Mouse (Mus musculus) ES-Bruce4 (cell line): ENCODE data around the gene Ttc34. TPM values are rescaled to one million over a fixed set of nuclear protein-coding genes. Genes with fewer than 3 reads are reported as not detected.
A peak's percentile ranks its signal among the peaks of the same experiment; 100 is the strongest.

Experiments used
- H3K27ac ChIP-seq: 2 replicates; pipeline ENCODE4 v1.5.1; 2012; ENCODE audit warnings: low read length, inconsistent platforms; ENCODE audit not compliant: insufficient read depth
- H3K27me3 ChIP-seq: 2 replicates; pipeline ENCODE4 v1.6.1; 2012; ENCODE audit warnings: mild to moderate bottlenecking, low read length, inconsistent platforms; ENCODE audit not compliant: control insufficient read depth, poor library complexity, insufficient read depth, severe bottlenecking
- H3K36me3 ChIP-seq: 2 replicates; pipeline ENCODE4 v1.6.1; 2012; ENCODE audit warnings: inconsistent platforms, mild to moderate bottlenecking, low read length, moderate library complexity; ENCODE audit not compliant: control insufficient read depth, poor library complexity, insufficient read depth, severe bottlenecking
- H3K4me1 ChIP-seq: one replicate; pipeline ENCODE4 v1.8.1; 2011; ENCODE audit warnings: low read length; ENCODE audit not compliant: control insufficient read depth, insufficient read depth
- H3K4me3 ChIP-seq: 2 replicates; pipeline ENCODE4 v1.5.1; 2011; ENCODE audit warnings: low read depth, mild to moderate bottlenecking, low read length
- H3K9ac ChIP-seq: 2 replicates; pipeline ENCODE4 v1.6.1; 2012; ENCODE audit warnings: low read depth, mild to moderate bottlenecking, inconsistent platforms; ENCODE audit not compliant: poor library complexity, severe bottlenecking
- H3K9me3 ChIP-seq: replicated peaks from 2 replicates; pipeline ENCODE4 v1.6.1; 2012; ENCODE audit warnings: mild to moderate bottlenecking, low read length, inconsistent platforms; ENCODE audit not compliant: control insufficient read depth, poor library complexity, insufficient read depth, severe bottlenecking
- CTCF ChIP-seq: IDR thresholded peaks from one replicate; pipeline ENCODE4 v1.8.1; 2011; ENCODE audit warnings: low read depth, low read length
- EP300 ChIP-seq: IDR thresholded peaks from 2 replicates; pipeline ENCODE4 v1.6.1; 2011; ENCODE audit warnings: low read depth, low read length; ENCODE audit not compliant: insufficient read depth
- POLR2A ChIP-seq: IDR thresholded peaks from one replicate; pipeline ENCODE4 v1.8.1; 2011; ENCODE audit warnings: low read length; ENCODE audit not compliant: insufficient read depth
- polyA plus RNA-seq: library from polyadenylated mRNA; stranded (reverse); fragments of >200 nt; gene quantifications from 2 replicates; pipeline ENCODE4 v1.2.4, GENCODE M21; 2011; ENCODE audit warnings: low read depth; ENCODE audit not compliant: missing spikeins, insufficient read depth, insufficient read length

Gene Ttc34
- polyA plus RNA-seq, 1 experiment: not detected

DNA sequence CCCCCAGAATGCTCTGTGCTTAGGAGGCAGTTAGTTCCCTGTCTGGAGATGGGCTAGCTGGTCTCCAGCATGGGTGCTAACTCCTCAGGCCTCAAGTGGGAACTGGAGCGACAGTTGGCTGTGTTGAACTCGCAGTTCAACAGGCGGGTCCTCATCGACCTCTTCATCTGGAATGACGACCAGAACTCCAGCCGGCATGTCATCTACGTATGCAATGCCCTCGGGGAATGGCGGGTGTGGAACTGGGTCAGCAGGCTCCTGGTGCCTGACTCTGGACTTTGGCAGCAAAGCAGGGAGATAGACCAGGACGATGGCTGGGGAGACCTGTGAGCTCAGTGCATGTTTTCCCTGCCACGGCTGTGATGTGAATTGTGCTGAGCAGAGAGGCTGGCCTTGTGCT is 48.2 kb downstream of the Ttc34 start:
- Histone ChIP-seq H3K27me3 (no peaks in the 10 kb centered on the region), H3K4me1 (peaks cover 1% of the 10 kb centered on the region), H3K27ac (no peak overlapping the region), H3K36me3 (no peaks in the 10 kb centered on the region), H3K4me3 (no peak overlapping the region), H3K9me3 (no peaks in the 10 kb centered on the region), H3K9ac (no peak overlapping the region)
- TF ChIP-seq EP300: no peak
- no peak for TF ChIP-seq CTCF
- no peak for TF ChIP-seq POLR2A

DNA sequence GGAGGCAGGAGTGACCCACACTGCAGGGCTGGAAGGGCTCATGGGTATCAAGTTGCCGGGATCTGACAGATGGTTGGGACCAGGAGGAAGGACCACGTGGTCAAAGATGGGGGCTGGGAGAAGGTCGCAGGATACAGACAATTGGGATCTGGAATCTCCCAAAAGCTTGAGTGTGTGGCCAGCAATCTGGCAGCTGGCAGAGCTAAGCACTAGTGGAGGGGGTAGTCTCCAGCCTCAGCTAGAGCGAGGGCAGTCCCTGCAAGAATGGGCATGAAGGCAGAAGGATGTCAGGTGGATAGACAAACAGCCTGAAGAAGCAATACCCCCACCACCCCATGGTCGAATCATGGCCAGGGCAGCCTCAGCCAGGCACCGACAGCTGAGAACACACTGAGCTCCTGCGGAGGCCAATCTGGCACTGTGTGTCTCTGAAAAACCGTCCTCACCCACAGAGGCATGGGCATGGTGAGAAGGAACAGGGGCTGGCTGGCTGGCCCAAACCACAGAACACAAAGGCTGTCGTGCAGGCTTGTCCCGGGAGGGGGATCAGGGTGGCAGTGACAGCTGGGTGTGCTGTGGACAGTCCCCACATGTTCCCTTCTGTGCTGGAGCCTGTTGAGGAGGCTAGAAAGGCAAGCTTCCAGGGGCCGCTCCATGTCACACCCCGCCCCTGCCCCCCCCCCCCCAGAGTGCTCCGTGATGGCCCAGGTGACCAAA is 49.8 kb downstream of the Ttc34 start:
- no peaks in the 10 kb centered on the region for H3K9me3 ChIP-seq
- no peaks in the 10 kb centered on the region for H3K27me3 ChIP-seq
- TF ChIP-seq EP300 (no peak), POLR2A (no peak)
- no peaks in the 10 kb centered on the region for H3K36me3 ChIP-seq
- H3K9ac ChIP-seq: no peak overlapping the region
- H3K4me3 ChIP-seq: no peak overlapping the region
- no peaks in the 10 kb centered on the region for H3K4me1 ChIP-seq
- no peak overlapping the region for H3K27ac ChIP-seq

DNA sequence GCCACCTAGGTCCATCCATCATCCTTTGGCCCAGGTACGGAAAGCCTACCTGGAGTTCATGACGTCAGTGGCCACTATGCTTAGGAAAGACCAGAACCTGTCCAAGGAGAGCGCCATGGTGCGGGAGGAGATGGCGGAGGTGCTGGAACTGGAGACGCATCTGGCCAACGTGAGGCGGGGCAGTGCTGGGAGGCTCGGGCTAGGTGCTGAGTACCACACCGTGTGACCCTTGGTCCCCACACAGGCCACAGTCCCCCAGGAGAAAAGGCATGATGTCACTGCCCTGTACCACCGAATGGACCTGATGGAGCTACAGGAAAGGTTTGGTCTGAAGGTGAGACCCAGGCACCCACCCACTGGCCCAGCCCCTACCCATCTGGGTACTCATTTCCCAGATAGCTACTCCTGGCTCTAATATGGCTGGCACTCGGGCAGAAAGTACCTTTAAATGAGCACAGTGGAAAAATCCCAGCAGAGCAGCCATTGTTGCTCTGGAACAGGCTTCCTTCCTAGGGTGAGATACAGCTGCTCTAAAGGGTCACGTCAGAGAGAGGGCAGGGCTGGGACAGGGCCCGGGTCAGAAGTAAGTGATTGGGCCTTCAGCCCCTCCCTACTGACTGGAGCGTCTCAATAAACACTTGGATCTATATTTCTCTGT is 50.5 kb downstream of the Ttc34 start:
- no peak overlapping the region for H3K27ac ChIP-seq
- H3K9me3 ChIP-seq: no peaks in the 10 kb centered on the region
- no peak for TF ChIP-seq CTCF
- TF ChIP-seq EP300: no peak
- no peak for TF ChIP-seq POLR2A
- H3K36me3 ChIP-seq: no peaks in the 10 kb centered on the region
- H3K4me3 ChIP-seq: no peak overlapping the region
- no peaks in the 10 kb centered on the region for H3K27me3 ChIP-seq
- no peak overlapping the region for H3K9ac ChIP-seq
- H3K4me1 ChIP-seq: no peaks in the 10 kb centered on the region

DNA sequence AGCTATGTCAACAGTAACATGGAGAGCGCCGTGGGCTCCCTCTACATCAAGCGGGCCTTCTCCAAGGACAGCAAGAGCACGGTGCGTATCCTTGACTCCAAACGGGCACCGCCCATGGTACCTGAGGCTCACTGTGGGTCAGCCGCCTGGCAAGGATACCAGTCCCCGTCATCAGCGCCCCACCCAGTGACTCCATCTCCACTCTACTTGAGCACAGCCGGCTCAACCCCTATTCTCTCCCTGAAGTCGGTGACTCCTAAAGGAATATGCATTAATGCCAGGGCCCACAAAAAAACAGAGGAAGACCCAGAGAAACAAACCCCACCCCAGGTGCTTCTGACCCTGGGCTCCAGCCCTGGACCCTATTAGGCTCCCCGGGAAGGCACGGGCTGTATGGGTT is 53.6 kb downstream of the Ttc34 start:
- Histone ChIP-seq H3K36me3 (no peaks in the 10 kb centered on the region), H3K27ac (no peak overlapping the region), H3K27me3 (no peaks in the 10 kb centered on the region), H3K9me3 (no peaks in the 10 kb centered on the region), H3K4me1 (no peaks in the 10 kb centered on the region), H3K4me3 (no peak overlapping the region), H3K9ac (no peak overlapping the region)
- no peak for TF ChIP-seq CTCF
- no peak for TF ChIP-seq POLR2A
- no peak for TF ChIP-seq EP300

DNA sequence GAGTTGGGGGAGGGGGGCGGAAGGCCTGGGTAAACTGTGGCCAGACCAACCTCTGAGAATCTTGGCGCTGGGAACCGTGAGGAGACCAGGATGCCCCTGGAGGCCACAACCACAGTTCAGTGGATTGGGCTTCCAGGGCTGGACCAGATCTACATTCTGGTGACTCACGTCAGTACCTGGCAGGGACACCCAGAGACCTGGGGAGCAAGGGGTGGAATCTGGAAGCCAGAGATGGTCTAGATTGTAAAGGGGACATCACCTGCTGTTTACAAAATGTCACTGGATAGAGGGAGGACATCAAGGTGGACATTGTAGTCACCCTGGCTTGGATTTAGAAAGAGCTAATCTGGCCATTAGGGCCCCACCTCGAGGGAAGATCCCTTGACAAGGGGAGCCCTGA is 58.3 kb downstream of the Ttc34 start:
- Histone ChIP-seq H3K4me3 (no peak overlapping the region), H3K27me3 (no peaks in the 10 kb centered on the region), H3K9ac (no peak overlapping the region), H3K36me3 (no peaks in the 10 kb centered on the region), H3K4me1 (no peaks in the 10 kb centered on the region), H3K9me3 (no peaks in the 10 kb centered on the region), H3K27ac (no peak overlapping the region)
- TF ChIP-seq CTCF (no peak), POLR2A (no peak), EP300 (no peak)

DNA sequence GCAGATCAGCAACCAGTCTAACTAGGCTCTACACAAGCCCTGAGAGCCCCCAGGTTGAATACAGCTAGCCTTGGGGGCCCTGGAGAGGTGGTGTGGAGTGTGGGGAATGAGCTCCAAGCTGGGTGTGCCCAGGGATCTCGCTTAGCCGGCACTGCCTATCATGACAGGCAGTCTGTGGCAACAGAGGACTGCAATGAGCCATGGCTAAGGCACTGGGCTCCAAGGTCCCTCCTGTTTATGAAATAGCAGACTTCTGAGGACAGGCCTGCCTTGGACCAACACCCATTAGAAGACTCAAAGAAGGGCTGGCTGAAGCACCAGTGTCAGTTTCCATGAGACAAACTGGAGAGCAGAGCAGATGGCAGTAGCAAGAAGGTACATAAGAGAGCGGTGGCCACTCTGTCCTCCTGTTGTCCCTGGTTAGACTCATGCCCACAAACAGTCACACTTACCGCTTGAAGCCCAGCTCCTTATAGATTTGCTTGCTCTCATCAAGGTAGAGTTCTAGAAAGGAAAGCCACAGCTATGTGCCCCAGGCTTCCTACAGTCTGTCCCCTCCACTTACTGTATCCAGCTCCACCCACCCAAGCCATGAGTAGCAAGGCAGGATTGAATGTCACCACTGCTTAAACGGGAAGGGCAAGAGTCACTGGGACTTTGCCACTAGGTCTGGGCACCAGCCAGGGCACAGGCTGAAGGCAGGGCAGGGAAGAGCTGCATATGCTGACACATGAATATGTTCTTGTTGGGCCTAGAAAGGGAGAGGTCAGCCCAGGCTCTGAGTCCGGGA is 60.6 kb downstream of the Ttc34 start:
- Histone ChIP-seq H3K9ac (peak overlapping the region; percentile 14), H3K4me1 (no peaks in the 10 kb centered on the region), H3K9me3 (no peaks in the 10 kb centered on the region), H3K27me3 (no peaks in the 10 kb centered on the region), H3K27ac (no peak overlapping the region), H3K4me3 (peak overlapping the region; percentile 71), H3K36me3 (no peaks in the 10 kb centered on the region)
- TF ChIP-seq EP300: no peak
